26 mouse cellular contexts compared by ENCODE assay signal in the genomic region with DNA sequence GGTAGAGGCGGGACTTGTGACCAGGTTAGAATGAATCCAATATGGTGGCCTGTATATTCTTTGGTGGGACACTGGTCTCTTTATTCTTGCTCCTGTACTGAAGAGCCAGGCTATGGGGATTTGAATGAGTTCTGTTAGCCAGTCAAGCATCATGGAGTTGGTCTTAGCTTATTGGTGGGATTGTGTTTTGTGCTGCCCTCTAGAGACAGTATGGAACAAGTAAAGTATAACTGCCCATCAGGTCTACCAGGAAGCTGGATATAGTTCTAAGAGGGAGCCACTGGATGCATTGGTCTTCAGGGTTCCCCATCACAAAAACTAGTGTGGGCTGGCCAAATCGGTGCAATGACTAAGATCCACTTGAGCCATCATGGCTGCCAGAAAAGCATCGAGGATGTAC. TPM values are rescaled to one million over a fixed set of nuclear protein-coding genes. Genes with fewer than 3 reads are reported as not detected.
DNase-seq lines count a peak whose midpoint lies in the region; ATAC-seq and TF ChIP-seq lines count a peak whose summit lies in the region.
"Had no signal": no experiment of that assay in that cellular context is flagged by ENCODE, and none has a peak within 500 bp of the region (broad histone marks: within the 10 kb centered on the region; RNA-seq: fewer than 3 reads in every experiment).

No protein-coding gene starts in this region.

- H3K4me3 ChIP-seq in liver, postnatal 0 days (ENCODE audit: low read depth, low read length) = no peak overlapping the region
- no peak overlapping the region for H3K4me3 ChIP-seq in liver, embryonic 11.5 days (ENCODE audit: low read depth, low read length)
- H3K4me3 ChIP-seq in CH12.LX (replicated peaks in 1 of 3; ENCODE audit: low read depth in 2 of 3, low read length in 2 of 3, poor library complexity in 1 of 3) = no peak overlapping the region
- H3K4me3 ChIP-seq: forebrain, embryonic 13.5 days; heart, embryonic 10.5 days; hindbrain, embryonic 12.5 days; kidney, embryonic 15.5 days; liver, embryonic 13.5 days; midbrain, embryonic 13.5 days had no signal

- no peak overlapping the region for H3K9ac ChIP-seq in liver, postnatal 0 days (replicated peaks)
- no peak overlapping the region for H3K9ac ChIP-seq in liver, embryonic 11.5 days (ENCODE audit: low read depth, low read length)
- H3K9ac ChIP-seq in CH12.LX (ENCODE audit: insufficient read depth, low read depth) = no peak overlapping the region
- H3K9ac ChIP-seq: forebrain, embryonic 13.5 days; hindbrain, embryonic 12.5 days; kidney, embryonic 15.5 days; liver, embryonic 13.5 days; midbrain, embryonic 13.5 days had no signal

- no peak overlapping the region for H3K27ac ChIP-seq in liver, postnatal 0 days (ENCODE audit: low read depth)
- no peak overlapping the region for H3K27ac ChIP-seq in liver, embryonic 11.5 days (ENCODE audit: low read depth, low read length)
- no peak overlapping the region for H3K27ac ChIP-seq in CH12.LX (ENCODE audit: insufficient read depth, low read depth)
- H3K27ac ChIP-seq: forebrain, embryonic 13.5 days; heart, embryonic 10.5 days; hindbrain, embryonic 12.5 days; hindbrain, postnatal 0 days; kidney, embryonic 15.5 days; liver, embryonic 13.5 days; midbrain, embryonic 13.5 days had no signal

- H3K27me3 ChIP-seq in liver, postnatal 0 days (ENCODE audit: insufficient read depth, low read length) = 0 out of 2 replicates have a peak, but pooled peaks cover 3% of the 10 kb centered on the region
- H3K27me3 ChIP-seq in liver, embryonic 11.5 days (replicated peaks; ENCODE audit: control insufficient read depth, insufficient read depth, low read length) = no peaks in the 10 kb centered on the region
- no peaks in the 10 kb centered on the region for H3K27me3 ChIP-seq in CH12.LX (replicated peaks)
- H3K27me3 ChIP-seq: forebrain, embryonic 13.5 days; hindbrain, embryonic 12.5 days; kidney, embryonic 15.5 days; liver, embryonic 13.5 days had no signal

- dilution Hi-C loops in CH12.LX (cut with MboI; ENCODE audit: extremely low pct_ligation_motif_present, extremely low pct_unique_long_range_greater_than_20kb, low sequenced_read_pairs) = no loop called here

- DNase-seq in heart, adult 11 months = peak; percentile 35
- no peak for DNase-seq in heart, adult 8-10 months (ENCODE audit: low spot score)
- DNase-seq in liver, postnatal 0 days = no peak
- DNase-seq in liver, embryonic 11.5 days (ENCODE audit: low spot score) = no peak
- no peak for DNase-seq in CH12.LX (ENCODE audit: extremely low read depth)
- DNase-seq: adrenal gland, postnatal 10 days; cerebellum, adult 8-10 months; cerebellum, postnatal 25 days; gastrocnemius, postnatal 36 days; heart, postnatal 36 days; kidney, adult 18-20 months; kidney, postnatal 25 days; left cerebral cortex, postnatal 4 days; liver, embryonic 13.5 days; lung, adult 2 months; lung, postnatal 14 days; thymus, adult 18-20 months; thymus, postnatal 25 days had no signal

- no peak for TF ChIP-seq POLR2A in CH12.LX (IDR thresholded peaks at IDR 0.05; ENCODE audit: low read depth, low read length)

- WGBS in liver, postnatal 0 days (ENCODE audit: insufficient replicate concordance) = 88% methylated on average over 3 of the region's 3 CpGs
- 90% methylated on average over 3 of the region's 3 CpGs for WGBS in liver, embryonic 11.5 days

- in situ Hi-C loops in CH12.LX (cut with MboI; ENCODE audit: low pct_ligation_motif_present, low pct_unique_long_range_greater_than_20kb, low sequenced_read_pairs) = no loop called here

- no peak for ATAC-seq in liver, postnatal 0 days
- ATAC-seq in liver, embryonic 11.5 days (replicated peaks; ENCODE audit: low FRiP score) = no peak
- ATAC-seq in megakaryocyte progenitor cell, adult 5-6 weeks (replicated peaks; ENCODE audit: poor library complexity) = peak; percentile 70
- ATAC-seq in megakaryocyte-erythroid progenitor cell, adult 5-6 weeks (replicated peaks; ENCODE audit: low FRiP score, low TSS enrichment, poor library complexity, severe bottlenecking) = no peak
- ATAC-seq: forebrain, embryonic 13.5 days; hindbrain, postnatal 0 days; midbrain, embryonic 13.5 days had no signal

- H3K36me3 ChIP-seq in liver, postnatal 0 days (replicated peaks; ENCODE audit: insufficient read depth, low read length) = no peaks in the 10 kb centered on the region
- no peaks in the 10 kb centered on the region for H3K36me3 ChIP-seq in liver, embryonic 11.5 days (ENCODE audit: control insufficient read depth, insufficient read depth, low read length)
- H3K36me3 ChIP-seq in CH12.LX (replicated peaks in 1 of 2; ENCODE audit: control insufficient read depth in 1 of 2, insufficient read depth in 1 of 2, low read length in 1 of 2) = no peaks in the 10 kb centered on the region
- H3K36me3 ChIP-seq: heart, embryonic 10.5 days; hindbrain, embryonic 12.5 days; kidney, embryonic 15.5 days; liver, embryonic 13.5 days; midbrain, embryonic 13.5 days had no signal

- no peaks in the 10 kb centered on the region for H3K79me2 ChIP-seq in CH12.LX (replicated peaks; ENCODE audit: control insufficient read depth, extremely low read depth, insufficient read depth, poor library complexity, severe bottlenecking)

- TF ChIP-seq EP300 in liver, postnatal 0 days (IDR thresholded peaks at IDR 0.05; ENCODE audit: low read depth) = no peak
- TF ChIP-seq EP300 in CH12.LX (IDR thresholded peaks at IDR 0.05; ENCODE audit: low read length) = no peak

- H3K4me1 ChIP-seq in liver, postnatal 0 days (ENCODE audit: insufficient read depth) = peaks cover 3% of the 10 kb centered on the region; the same call in 1 of the 2 replicates
- no peaks in the 10 kb centered on the region for H3K4me1 ChIP-seq in liver, embryonic 11.5 days (replicated peaks; ENCODE audit: control insufficient read depth, insufficient read depth, low read length)
- peaks cover 10 to 15% of the 10 kb centered on the region in 2 experiments for H3K4me1 ChIP-seq in CH12.LX (ENCODE audit: control insufficient read depth in 1 of 2, insufficient read depth in 2 of 2)
- H3K4me1 ChIP-seq: forebrain, embryonic 13.5 days; heart, embryonic 10.5 days; hindbrain, embryonic 12.5 days; kidney, embryonic 15.5 days; liver, embryonic 13.5 days had no signal

- no peak overlapping the region for H3K4me2 ChIP-seq in liver, postnatal 0 days (ENCODE audit: low read depth, low read length)
- no peak overlapping the region for H3K4me2 ChIP-seq in liver, embryonic 11.5 days
- no peak overlapping the region for H3K4me2 ChIP-seq in CH12.LX (ENCODE audit: insufficient read depth, low read depth, poor library complexity, severe bottlenecking)
- H3K4me2 ChIP-seq: forebrain, embryonic 13.5 days; hindbrain, embryonic 12.5 days; kidney, embryonic 15.5 days; liver, embryonic 13.5 days; midbrain, embryonic 13.5 days had no signal

- 0 out of 2 replicates have a peak, but pooled peaks have one; percentile 8 for TF ChIP-seq CTCF in liver, postnatal 0 days (IDR thresholded peaks at IDR 0.05; ENCODE audit: low read depth)
- peak in 1 of 2 experiments; percentile 54; a peak in 2 of 4 replicates for TF ChIP-seq CTCF in CH12.LX (conservative IDR thresholded peaks at IDR 0.05 in 1 of 2, IDR thresholded peaks at IDR 0.05 in 1 of 2; ENCODE audit: low read depth in 2 of 2, low read length in 2 of 2)

- TF ChIP-seq RAD21 in CH12.LX (IDR thresholded peaks at IDR 0.05; ENCODE audit: low read depth, low read length) = peak; percentile 35

- H3K9me3 ChIP-seq in liver, postnatal 0 days (ENCODE audit: low read length) = no peaks in the 10 kb centered on the region
- no peaks in the 10 kb centered on the region for H3K9me3 ChIP-seq in liver, embryonic 11.5 days (ENCODE audit: control insufficient read depth, low read length)
- no peaks in the 10 kb centered on the region for H3K9me3 ChIP-seq in CH12.LX (replicated peaks; ENCODE audit: low read length)
- H3K9me3 ChIP-seq: forebrain, embryonic 13.5 days; heart, embryonic 10.5 days; hindbrain, embryonic 12.5 days; kidney, embryonic 15.5 days; liver, embryonic 13.5 days; midbrain, embryonic 13.5 days had no signal

TF ChIP-seq in CH12.LX, 34 proteins besides CTCF, POLR2A, EP300 and RAD21:
- peak; percentile 38 for TF ChIP-seq SMC3 (IDR thresholded peaks at IDR 0.05; ENCODE audit: low read depth, low read length)
- TF ChIP-seq MYC (IDR thresholded peaks at IDR 0.05; ENCODE audit: low read depth, low read length) = no peak

RNA-seq across cellular contexts. Expression of gene Sipa1l1, which starts 9.7 kb away (rescaled TPM):
- total RNA-seq in heart, adult 8-10 months (2022) = 10 to 100 TPM in 1 of 4 experiments, 1 to 10 TPM in 3; 8.3 to 11.1 (median 9.4) TPM
- 2.0 and 3.2 TPM in 2 replicates for polyA plus RNA-seq in liver, postnatal 0 days (2015; fragmentation: Nextera tagmentation; extraction: Ambion mirVana)
- 21.0 and 21.1 TPM in 2 replicates for polyA plus RNA-seq in liver, embryonic 11.5 days (2014; fragmentation: Nextera tagmentation; extraction: Ambion mirVana)
- 18.7 and 23.6 TPM in 2 replicates for total RNA-seq in CH12.LX (2012; rRNA removed)
- total RNA-seq in CH12.LX (2014; rRNA removed) = 13.6 and 15.1 TPM in 2 replicates
- 36.7 and 37.5 TPM in 2 replicates for polyA plus RNA-seq in CH12.LX (2012; ENCODE audit: insufficient read length, low read depth)
- total RNA-seq in megakaryocyte progenitor cell, adult 5-6 weeks (2015) = 20.8 and 29.9 TPM in 2 replicates
- total RNA-seq in megakaryocyte progenitor cell, adult 5-6 weeks (2017) = 26.9 and 28.3 TPM in 2 replicates
- total RNA-seq in megakaryocyte-erythroid progenitor cell, adult 5-6 weeks (2014; fragmentation: Nextera tagmentation) = 47.1 and 51.3 TPM in 2 replicates
- 26.9 and 49.6 TPM in 2 replicates for total RNA-seq in megakaryocyte-erythroid progenitor cell, adult 5-6 weeks (2017)
